In the genomic region with DNA sequence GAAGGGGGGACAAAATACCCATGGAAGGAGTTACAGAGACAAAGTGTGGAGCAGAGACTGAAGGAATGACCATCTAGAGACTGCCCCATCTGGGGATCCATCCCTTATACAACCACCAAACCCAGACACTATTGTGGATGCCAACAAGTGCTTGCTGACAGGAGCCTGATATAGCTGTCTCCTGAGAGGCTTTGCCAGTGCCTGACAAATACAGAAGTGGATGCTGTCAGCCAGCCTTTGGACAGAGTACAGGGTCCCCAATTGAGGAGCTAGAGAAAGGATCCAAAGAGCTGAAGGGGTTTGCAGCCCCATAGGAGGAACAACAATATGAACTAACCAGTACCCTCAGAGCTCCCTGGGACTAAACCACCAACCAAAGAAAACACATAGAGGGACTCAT, we compare ENCODE assay signal across 5 mouse cellular contexts. TPM values are rescaled to one million over a fixed set of nuclear protein-coding genes. Genes with fewer than 3 reads are reported as not detected.
DNase-seq lines count a peak whose midpoint lies in the region; ATAC-seq and TF ChIP-seq lines count a peak whose summit lies in the region.
"Not testable (repeated sequence)": the region's sequence is repeated elsewhere in the genome, so short reads cannot be mapped to it uniquely, and the experiment has no call there.

No protein-coding gene starts in this region.

- not testable (repeated sequence) for H3K4me3 ChIP-seq in heart, embryonic 12.5 days; heart, embryonic 13.5 days; heart, embryonic 15.5 days; liver, adult 2 months (ENCODE audit: insufficient read depth, low read depth, low read length)

- not testable (repeated sequence) for H3K27me3 ChIP-seq in heart, embryonic 12.5 days (replicated peaks); heart, embryonic 13.5 days (replicated peaks); heart, embryonic 15.5 days; liver, adult 2 months (ENCODE audit: control insufficient read depth, insufficient read depth, low read length)

- H3K9ac ChIP-seq in heart, embryonic 12.5 days; heart, embryonic 13.5 days; heart, embryonic 15.5 days; liver, adult 2 months (ENCODE audit: low read depth, low read length): not testable (repeated sequence)

- peaks cover 14% of the 10 kb centered on the region; the same call in 1 of the 2 replicates for H3K79me2 ChIP-seq in liver, adult 2 months (ENCODE audit: control insufficient read depth, insufficient read depth, low read length)

- peak overlapping the region; percentile 54; the same call in 1 of the 2 replicates for H3K27ac ChIP-seq in heart, embryonic 12.5 days (ENCODE audit: poor library complexity, severe bottlenecking)
- peak overlapping the region; percentile 28; the same call in 1 of the 2 replicates for H3K27ac ChIP-seq in heart, embryonic 13.5 days (replicated peaks)
- H3K27ac ChIP-seq in heart, embryonic 15.5 days: 0 out of 2 replicates have a peak overlapping the region, but pooled peaks have one; percentile 16
- H3K27ac ChIP-seq in liver, adult 2 months (replicated peaks; ENCODE audit: insufficient read depth, low read depth, low read length): 0 out of 2 replicates have a peak overlapping the region, but pooled peaks have one; percentile 7

- not testable (repeated sequence) for TF ChIP-seq CTCF in liver, adult 2 months (IDR thresholded peaks at IDR 0.05; ENCODE audit: low read depth, low read length)

- not testable (repeated sequence) for TF ChIP-seq POLR2A in liver, adult 2 months (IDR thresholded peaks at IDR 0.05; ENCODE audit: extremely low read depth, insufficient read depth, low read length)

- peaks cover 12% of the 10 kb centered on the region for H3K36me3 ChIP-seq in heart, embryonic 12.5 days
- H3K36me3 ChIP-seq in heart, embryonic 13.5 days: peaks cover 15% of the 10 kb centered on the region
- H3K36me3 ChIP-seq in heart, embryonic 15.5 days: not testable (repeated sequence)
- H3K36me3 ChIP-seq in liver, adult 2 months (ENCODE audit: control insufficient read depth, insufficient read depth, low read length): peaks cover 36% of the 10 kb centered on the region

- H3K4me2 ChIP-seq in heart, embryonic 12.5 days; heart, embryonic 13.5 days; heart, embryonic 15.5 days: not testable (repeated sequence)

- H3K4me1 ChIP-seq in heart, embryonic 12.5 days (replicated peaks): peaks cover 34% of the 10 kb centered on the region
- peaks cover 35% of the 10 kb centered on the region for H3K4me1 ChIP-seq in heart, embryonic 13.5 days
- peaks cover 17% of the 10 kb centered on the region; the same call in 1 of the 2 replicates for H3K4me1 ChIP-seq in heart, embryonic 15.5 days (replicated peaks)
- peaks cover 49% of the 10 kb centered on the region for H3K4me1 ChIP-seq in liver, adult 2 months (ENCODE audit: control insufficient read depth, insufficient read depth, low read length)

- peak; percentile 92 for DNase-seq in heart, adult 11 months
- DNase-seq in liver, adult 2 months (ENCODE audit: extremely low read depth, low read depth, low spot score): not testable (repeated sequence)

- H3K9me3 ChIP-seq in heart, embryonic 12.5 days (replicated peaks); heart, embryonic 13.5 days; heart, embryonic 15.5 days (replicated peaks): not testable (repeated sequence)

- not testable (repeated sequence) for ATAC-seq in heart, embryonic 12.5 days (ENCODE audit: insufficient number of reproducible peaks, low FRiP score); heart, embryonic 13.5 days (ENCODE audit: extremely low read depth, insufficient number of reproducible peaks, low FRiP score, low TSS enrichment); heart, embryonic 15.5 days (replicated peaks; ENCODE audit: insufficient number of reproducible peaks, insufficient read depth, low FRiP score, low read depth)

RNA-seq across cellular contexts. Expression of a gene that starts 41.8 kb away (rescaled TPM):
- 257 and 273 TPM in 2 replicates for polyA plus RNA-seq in heart, embryonic 12.5 days (2016; fragmentation: Nextera tagmentation; extraction: Ambion mirVana)
- polyA plus RNA-seq in heart, embryonic 13.5 days (2015; fragmentation: Nextera tagmentation; extraction: Ambion mirVana): 242 and 253 TPM in 2 replicates
- 184 and 223 TPM in 2 replicates for polyA plus RNA-seq in heart, embryonic 15.5 days (2015; fragmentation: Nextera tagmentation; extraction: Ambion mirVana)
- total RNA-seq in liver, adult 2 months (2014; rRNA removed): 877 and 924 TPM in 2 replicates
- polyA plus RNA-seq in liver, adult 2 months (2012; rRNA removed): 231 and 284 TPM in 2 replicates

RNA-seq across cellular contexts. Expression of a gene that starts 41.9 kb away (rescaled TPM):
- polyA plus RNA-seq in heart, embryonic 12.5 days (2016; fragmentation: Nextera tagmentation; extraction: Ambion mirVana): 71.5 and 75.4 TPM in 2 replicates
- polyA plus RNA-seq in heart, embryonic 13.5 days (2015; fragmentation: Nextera tagmentation; extraction: Ambion mirVana): 59.6 and 64.6 TPM in 2 replicates
- polyA plus RNA-seq in heart, embryonic 15.5 days (2015; fragmentation: Nextera tagmentation; extraction: Ambion mirVana): 53.7 and 54.1 TPM in 2 replicates
- 126 and 143 TPM in 2 replicates for total RNA-seq in liver, adult 2 months (2014; rRNA removed)
- 44.8 and 55.2 TPM in 2 replicates for polyA plus RNA-seq in liver, adult 2 months (2012; rRNA removed)
